Mouse (Mus musculus) C2C12 (cell line): ENCODE results near the gene Sat1.

Source experiments
- CEBPB ChIP-seq: IDR thresholded peaks from one replicate; pipeline ENCODE4 v1.6.1; 2011; ENCODE audit warnings: low read depth, mild to moderate bottlenecking, control low read depth, moderate library complexity
- CTCF ChIP-seq: IDR thresholded peaks from one replicate; pipeline ENCODE4 v1.5.1; 2011; ENCODE audit not compliant: control insufficient read depth, insufficient read depth, insufficient read length
- MAX ChIP-seq: IDR thresholded peaks from one replicate; pipeline ENCODE4 v1.6.1; 2011; ENCODE audit warnings: mild to moderate bottlenecking, control low read depth
- MYOD1 ChIP-seq: IDR thresholded peaks from one replicate; pipeline ENCODE4 v1.6.1; 2011; ENCODE audit warnings: low read depth; ENCODE audit not compliant: control insufficient read depth, insufficient read length
- MYOG ChIP-seq: IDR thresholded peaks from one replicate; pipeline ENCODE4 v1.6.1; 2011; ENCODE audit not compliant: control insufficient read depth, insufficient read length; ENCODE audit errors: extremely low read depth
- USF1 ChIP-seq: IDR thresholded peaks from one replicate; pipeline ENCODE4 v1.6.1; 2011; ENCODE audit warnings: low read depth, mild to moderate bottlenecking, control low read depth, moderate library complexity

DNA sequence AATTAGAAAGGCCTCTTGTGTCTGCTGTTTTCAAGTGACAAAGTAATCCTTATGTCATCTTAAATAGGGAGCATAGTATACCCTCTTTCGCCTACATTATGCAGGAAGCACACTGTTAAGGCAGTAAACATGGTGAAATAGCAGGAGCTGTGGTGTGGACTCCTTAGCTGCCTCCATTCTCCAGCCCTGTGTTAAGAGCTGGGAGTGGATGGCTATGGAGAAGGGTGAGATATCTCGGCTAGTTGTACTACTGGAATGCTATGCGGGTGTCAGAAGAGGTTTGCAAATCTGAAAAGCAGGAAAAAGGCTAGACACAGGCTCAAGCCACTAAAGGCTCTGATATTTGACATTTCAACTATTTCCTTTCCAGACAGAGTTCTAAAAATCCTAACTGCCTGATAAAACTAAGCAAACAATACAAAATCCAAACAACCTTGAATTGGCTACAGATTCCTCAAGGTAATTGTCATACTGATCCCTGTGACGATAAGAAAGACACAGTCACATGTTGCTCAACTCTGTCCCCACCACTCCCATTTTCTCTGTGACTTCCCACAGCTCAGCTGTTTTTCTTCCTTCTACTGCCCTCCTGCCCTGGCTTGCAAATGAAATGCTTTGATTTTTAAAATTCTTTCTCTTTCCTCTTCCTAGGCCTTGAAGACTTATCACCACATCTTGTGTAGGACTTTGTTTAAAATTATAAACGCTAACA, 22.4 kb downstream of the Sat1 start:
- TF ChIP-seq CTCF, result no peak
- TF ChIP-seq MAX, result no peak
- TF ChIP-seq CEBPB, result no peak
- TF ChIP-seq USF1, result no peak
- TF ChIP-seq MYOG, result no peak
- TF ChIP-seq MYOD1, result no peak
